Mouse (Mus musculus) MEL (cell line): Measurements from ENCODE around the gene Limch1. TPM values are rescaled to one million over a fixed set of nuclear protein-coding genes. Genes with fewer than 3 reads are reported as not detected.

Experiments
- DNase-seq: peaks from one replicate; pipeline ENCODE4 v3.0.0; 2011; ENCODE audit warnings: low read depth, low spot score
- H3K27ac ChIP-seq: 2 replicates; pipeline ENCODE4 v1.5.1; 2012; ENCODE audit warnings: low read depth, mild to moderate bottlenecking, control low read depth, low read length, moderate library complexity; ENCODE audit not compliant: control insufficient read depth
- H3K27me3 ChIP-seq, 2 experiments: fragments of 150-350 bp in 1 of 2; sonication (generic) in 1 of 2; 2 replicates each; pipeline ENCODE4 v1.6.1; 2012; ENCODE audit warnings: low read length in 2 of 2, mild to moderate bottlenecking in 2 of 2, improper control_type of control experiment in 1 of 2, moderate library complexity in 1 of 2; ENCODE audit not compliant: insufficient read depth in 2 of 2, control insufficient read depth in 1 of 2
- H3K36me3 ChIP-seq, 2 experiments: 2 replicates each; pipeline ENCODE4 v1.6.1; 2012 to 2014; ENCODE audit warnings: low read length in 2 of 2, improper control_type of control experiment in 1 of 2, inconsistent platforms in 1 of 2, mild to moderate bottlenecking in 1 of 2; ENCODE audit not compliant: insufficient read depth in 2 of 2, control insufficient read depth in 1 of 2
- H3K4me1 ChIP-seq, 2 experiments: fragments of 150-350 bp in 1 of 2; sonication (generic) in 1 of 2; 2 replicates each; pipeline ENCODE4 v1.6.1; 2012; ENCODE audit warnings: low read length in 2 of 2, improper control_type of control experiment in 1 of 2, mild to moderate bottlenecking in 1 of 2; ENCODE audit not compliant: insufficient read depth in 2 of 2, control insufficient read depth in 1 of 2
- H3K4me3 ChIP-seq, 2 experiments: fragments of 150-350 bp in 1 of 2; sonication (generic) in 1 of 2; 2 replicates each; pipeline ENCODE4 v1.5.1; 2012; ENCODE audit warnings: low read depth in 2 of 2, low read length in 2 of 2, mild to moderate bottlenecking in 2 of 2, moderate library complexity in 2 of 2, control low read depth in 1 of 2, improper control_type of control experiment in 1 of 2; ENCODE audit not compliant: control insufficient read depth in 1 of 2, insufficient read depth in 1 of 2
- H3K79me2 ChIP-seq: 2 replicates; pipeline ENCODE4 v1.6.1; 2012; ENCODE audit warnings: mild to moderate bottlenecking, low read length, moderate library complexity; ENCODE audit not compliant: control insufficient read depth, poor library complexity, insufficient read depth
- H3K9ac ChIP-seq: 2 replicates; pipeline ENCODE4 v1.6.1; 2012; ENCODE audit warnings: low read depth, mild to moderate bottlenecking, control low read depth, low read length, moderate library complexity; ENCODE audit not compliant: control insufficient read depth, poor library complexity, severe bottlenecking
- H3K9me3 ChIP-seq: fragments of 150-350 bp; sonication (generic); replicated peaks from 2 replicates; pipeline ENCODE4 v1.6.1; 2012; ENCODE audit warnings: mild to moderate bottlenecking, low read length, improper control_type of control experiment, moderate library complexity; ENCODE audit not compliant: insufficient read depth
- BHLHE40 ChIP-seq: IDR thresholded peaks from 2 replicates; pipeline ENCODE4 v1.6.1; 2012; ENCODE audit warnings: low read depth, mild to moderate bottlenecking, inconsistent platforms, low read length, improper control_type of control experiment, borderline replicate concordance
- CHD1 ChIP-seq: IDR thresholded peaks from 2 replicates; pipeline ENCODE4 v1.6.1; 2012; ENCODE audit warnings: low read depth, mild to moderate bottlenecking, inconsistent platforms, low read length, improper control_type of control experiment
- CHD2 ChIP-seq: IDR thresholded peaks from 2 replicates; pipeline ENCODE4 v1.6.1; 2011; ENCODE audit warnings: low read length, improper control_type of control experiment
- CTCF ChIP-seq, 3 experiments: IDR thresholded peaks in 2 of 3; conservative IDR thresholded peaks in 1 of 3; 2 replicates each; pipeline ENCODE4 v1.5.1; 2011 to 2012; ENCODE audit warnings: low read length in 3 of 3, low read depth in 2 of 3, mild to moderate bottlenecking in 2 of 3, improper control_type of control experiment in 1 of 3, inconsistent platforms in 1 of 3, mixed read lengths in 1 of 3, moderate library complexity in 1 of 3; ENCODE audit not compliant: control insufficient read depth in 1 of 3, insufficient read depth in 1 of 3, poor library complexity in 1 of 3, severe bottlenecking in 1 of 3
- E2F4 ChIP-seq: IDR thresholded peaks from 2 replicates; pipeline ENCODE4 v1.6.1; 2011; ENCODE audit warnings: low read depth, low read length, improper control_type of control experiment, borderline replicate concordance
- ELF1 ChIP-seq: IDR thresholded peaks from 2 replicates; pipeline ENCODE4 v1.6.1; 2014; ENCODE audit warnings: low read depth, mild to moderate bottlenecking, inconsistent platforms, low read length, improper control_type of control experiment, moderate library complexity
- EP300 ChIP-seq, 2 experiments: IDR thresholded peaks; 2 replicates each; pipeline ENCODE4 v1.6.1; 2011; ENCODE audit warnings: improper control_type of control experiment in 2 of 2, low read length in 2 of 2, low read depth in 1 of 2, mild to moderate bottlenecking in 1 of 2
- GABPA ChIP-seq: IDR thresholded peaks from 2 replicates; pipeline ENCODE4 v1.6.1; 2012; ENCODE audit warnings: low read depth, mild to moderate bottlenecking, inconsistent platforms, low read length, improper control_type of control experiment, moderate library complexity
- HCFC1 ChIP-seq: IDR thresholded peaks from 2 replicates; pipeline ENCODE4 v1.6.1; 2012; ENCODE audit warnings: low read depth, mild to moderate bottlenecking, inconsistent platforms, low read length, improper control_type of control experiment, moderate library complexity
- JUND ChIP-seq: IDR thresholded peaks from 2 replicates; pipeline ENCODE4 v1.6.1; 2011; ENCODE audit warnings: low read depth, mild to moderate bottlenecking, improper control_type of control experiment, low read length
- KAT2A ChIP-seq: conservative IDR thresholded peaks from 2 replicates; pipeline ENCODE4 v1.6.1; 2012; ENCODE audit warnings: low read depth, low read length, improper control_type of control experiment, inconsistent platforms
- MAFK ChIP-seq: IDR thresholded peaks from 2 replicates; pipeline ENCODE4 v1.6.1; 2011; ENCODE audit warnings: low read depth, mild to moderate bottlenecking, low read length, improper control_type of control experiment, borderline replicate concordance
- MAZ ChIP-seq: IDR thresholded peaks from 2 replicates; pipeline ENCODE4 v1.6.1; 2012; ENCODE audit warnings: low read depth, mild to moderate bottlenecking, inconsistent platforms, low read length, improper control_type of control experiment
- MEF2A ChIP-seq: IDR thresholded peaks from 2 replicates; pipeline ENCODE4 v1.6.1; 2014; ENCODE audit warnings: low read depth, mild to moderate bottlenecking, inconsistent platforms, low read length, improper control_type of control experiment; ENCODE audit not compliant: poor library complexity, insufficient replicate concordance, severe bottlenecking; ENCODE audit errors: extremely low read depth
- MXI1 ChIP-seq: IDR thresholded peaks from 2 replicates; pipeline ENCODE4 v1.6.1; 2011; ENCODE audit warnings: mild to moderate bottlenecking, low read depth, low read length, improper control_type of control experiment
- MYB ChIP-seq: IDR thresholded peaks from 2 replicates; pipeline ENCODE4 v1.6.1; 2011; ENCODE audit warnings: mild to moderate bottlenecking, low read depth, low read length, improper control_type of control experiment
- POLR2AphosphoS2 ChIP-seq: IDR thresholded peaks from 2 replicates; pipeline ENCODE4 v1.6.1; 2011; ENCODE audit warnings: low read length, improper control_type of control experiment
- RCOR1 ChIP-seq: IDR thresholded peaks from 2 replicates; pipeline ENCODE4 v1.6.1; 2012; ENCODE audit warnings: low read depth, mild to moderate bottlenecking, inconsistent platforms, low read length, improper control_type of control experiment
- SIN3A ChIP-seq: IDR thresholded peaks from 2 replicates; pipeline ENCODE4 v1.6.1; 2012; ENCODE audit warnings: low read length, improper control_type of control experiment, inconsistent platforms
- SMC3 ChIP-seq: IDR thresholded peaks from 2 replicates; pipeline ENCODE4 v1.6.1; 2011; ENCODE audit warnings: low read depth, low read length, improper control_type of control experiment
- TBP ChIP-seq: IDR thresholded peaks from 2 replicates; pipeline ENCODE4 v1.8.0; 2011; ENCODE audit warnings: low read depth, low read length, improper control_type of control experiment
- TCF12 ChIP-seq: IDR thresholded peaks from 2 replicates; pipeline ENCODE4 v1.6.1; 2014; ENCODE audit warnings: low read depth, mild to moderate bottlenecking, inconsistent platforms, low read length, improper control_type of control experiment, moderate library complexity
- USF2 ChIP-seq, 2 experiments: IDR thresholded peaks; 2 replicates each; pipeline ENCODE4 v1.6.1; 2011 to 2012; ENCODE audit warnings: improper control_type of control experiment in 2 of 2, low read length in 2 of 2, borderline replicate concordance in 1 of 2, inconsistent platforms in 1 of 2, low read depth in 1 of 2, mild to moderate bottlenecking in 1 of 2; ENCODE audit not compliant: insufficient read depth in 1 of 2
- ZNF384 ChIP-seq: IDR thresholded peaks from 2 replicates; pipeline ENCODE4 v1.6.1; 2012; ENCODE audit warnings: low read depth, mild to moderate bottlenecking, inconsistent platforms, low read length, improper control_type of control experiment
- polyA plus RNA-seq, 2 experiments: library from polyadenylated mRNA; stranded (reverse) in 1 of 2; unstranded in 1 of 2; fragments of >175 nt in 1 of 2; fragments of >200 nt in 1 of 2; gene quantifications; 2 replicates each; pipeline versions ENCODE4 v1.2.1 to v1.2.4; 2012; ENCODE audit warnings: low replicate concordance in 2 of 2, low read depth in 1 of 2; ENCODE audit not compliant: insufficient read length in 2 of 2, insufficient read depth in 1 of 2, missing spikeins in 1 of 2
- total RNA-seq: library from RNA; depleted of rRNA; stranded (reverse); fragments of 300-350 nt; gene quantifications from 2 replicates; pipeline ENCODE4 v1.2.3, GENCODE M21; 2012

Limch1 gene
- total and polyA plus RNA-seq, 3 experiments: not detected

GRCm38 (mm10) chr5:66797326-66797725 is 51.7 kb downstream of the Limch1 start:
- no peaks in the 10 kb centered on the region for H3K9me3 ChIP-seq
- no peaks in the 10 kb centered on the region; a peak in 1 of 4 replicates for H3K27me3 ChIP-seq
- no peak for DNase-seq
- H3K4me3 ChIP-seq: no peak overlapping the region
- no peaks in the 10 kb centered on the region for H3K79me2 ChIP-seq
- no peak overlapping the region for H3K9ac ChIP-seq
- no peaks in the 10 kb centered on the region for H3K36me3 ChIP-seq
- H3K27ac ChIP-seq: no peak overlapping the region
- H3K4me1 ChIP-seq: no peaks in the 10 kb centered on the region
- TF ChIP-seq TBP (no peak), USF2 (IDR thresholded peaks at IDR 0.05; ENCODE audit: borderline replicate concordance in 1 of 2, insufficient read depth in 1 of 2, low read depth in 1 of 2, low read length in 2 of 2) (no peak), KAT2A (no peak), ELF1 (no peak), EP300 (IDR thresholded peaks at IDR 0.05; ENCODE audit: low read depth in 1 of 2, low read length in 2 of 2) (no peak), HCFC1 (no peak), JUND (no peak), MYB (no peak), MAFK (no peak), ZNF384 (no peak), MAZ (no peak), RCOR1 (no peak), SMC3 (no peak), CTCF (IDR thresholded peaks at IDR 0.05 in 2 of 3, conservative IDR thresholded peaks at IDR 0.05 in 1 of 3; ENCODE audit: control insufficient read depth in 1 of 3, insufficient read depth in 1 of 3, low read depth in 2 of 3, low read length in 3 of 3, poor library complexity in 1 of 3, severe bottlenecking in 1 of 3) (no peak), E2F4 (no peak), CHD2 (no peak), TCF12 (no peak)

- H3K4me3 ChIP-seq: no peak overlapping the region
- no peaks in the 10 kb centered on the region; a peak in 1 of 4 replicates for H3K27me3 ChIP-seq
- H3K79me2 ChIP-seq: no peaks in the 10 kb centered on the region
- DNase-seq: no peak
- TF ChIP-seq ELF1: no peak
- no peak for TF ChIP-seq MAFK
- TF ChIP-seq CHD1: no peak
- no peak for TF ChIP-seq MAZ
- TF ChIP-seq MXI1: no peak
- TF ChIP-seq CTCF (IDR thresholded peaks at IDR 0.05 in 2 of 3, conservative IDR thresholded peaks at IDR 0.05 in 1 of 3; ENCODE audit: control insufficient read depth in 1 of 3, insufficient read depth in 1 of 3, low read depth in 2 of 3, low read length in 3 of 3, poor library complexity in 1 of 3, severe bottlenecking in 1 of 3): no peak
- TF ChIP-seq BHLHE40: no peak
- no peak for TF ChIP-seq POLR2AphosphoS2
- TF ChIP-seq EP300 (IDR thresholded peaks at IDR 0.05; ENCODE audit: low read depth in 1 of 2, low read length in 2 of 2): no peak
- TF ChIP-seq MEF2A: no peak
- no peak for TF ChIP-seq GABPA
- no peak for TF ChIP-seq SIN3A
- TF ChIP-seq MYB: no peak
- TF ChIP-seq JUND: no peak
- no peak overlapping the region for H3K27ac ChIP-seq
- no peaks in the 10 kb centered on the region for H3K4me1 ChIP-seq
- no peaks in the 10 kb centered on the region for H3K9me3 ChIP-seq
- H3K9ac ChIP-seq: no peak overlapping the region
- no peaks in the 10 kb centered on the region for H3K36me3 ChIP-seq
Measured at GRCm38 (mm10) chr5:66798135-66798534, 52.5 kb downstream of the Limch1 start.
